ENCODE assay signal across 9 mouse cellular contexts in genomic region chr10:122990606-122991005, GRCm38 (mm10).
DNase-seq lines count a peak whose midpoint lies in the region; ATAC-seq and TF ChIP-seq lines count a peak whose summit lies in the region.
"Had no signal": no experiment of that assay in that cellular context is flagged by ENCODE, and none has a peak within 500 bp of the region (broad histone marks: within the 10 kb centered on the region; RNA-seq: fewer than 3 reads in every experiment).

No protein-coding gene starts in this region.

- no peak overlapping the region for H3K9ac ChIP-seq in forebrain, embryonic 14.5 days (ENCODE audit: low read length)
- no peak overlapping the region for H3K9ac ChIP-seq in lung, embryonic 14.5 days

- no peaks in the 10 kb centered on the region for H3K27me3 ChIP-seq in forebrain, embryonic 14.5 days (replicated peaks; ENCODE audit: control insufficient read depth, insufficient read depth, low read length)
- H3K27me3 ChIP-seq in forebrain, embryonic 10.5 days (ENCODE audit: poor library complexity, severe bottlenecking), result no peaks in the 10 kb centered on the region
- no peaks in the 10 kb centered on the region for H3K27me3 ChIP-seq in lung, embryonic 14.5 days (ENCODE audit: insufficient read depth, low read length)

- no peak for TF ChIP-seq POLR2A in bone marrow, adult 2 months (IDR thresholded peaks at IDR 0.05; ENCODE audit: borderline replicate concordance, control insufficient read depth, low read depth, low read length)

- no peak for DNase-seq in forebrain, embryonic 14.5 days (ENCODE audit: low spot score)
- DNase-seq in forebrain, embryonic 10.5 days (ENCODE audit: extremely low spot score, low spot score), result no peak
- DNase-seq in lung, embryonic 14.5 days, result no peak
- DNase-seq in lung, postnatal 14 days, result no peak
- no peak for DNase-seq in urinary bladder, postnatal 10 days (ENCODE audit: low spot score)
- no peak for DNase-seq in spleen, postnatal 10 days (ENCODE audit: low spot score in 2 of 2)
- DNase-seq: kidney, postnatal 10 days had no signal

- 92% methylated on average over 6 of the region's 6 CpGs for WGBS in forebrain, embryonic 14.5 days
- WGBS in forebrain, embryonic 10.5 days, result 92% methylated on average over 6 of the region's 6 CpGs
- 92% methylated on average over 6 of the region's 6 CpGs for WGBS in lung, embryonic 14.5 days
- WGBS in bone marrow, adult 2 months, result 88% methylated on average over 6 of the region's 6 CpGs
- WGBS in macrophage (ENCODE audit: missing documents), result 89% methylated on average over 6 of the region's 6 CpGs

- H3K9me3 ChIP-seq in forebrain, embryonic 14.5 days (replicated peaks; ENCODE audit: control insufficient read depth, low read length), result no peaks in the 10 kb centered on the region
- H3K9me3 ChIP-seq in forebrain, embryonic 10.5 days, result no peaks in the 10 kb centered on the region
- no peaks in the 10 kb centered on the region for H3K9me3 ChIP-seq in lung, embryonic 14.5 days (ENCODE audit: low read depth, low read length)

- no peak for TF ChIP-seq CTCF in lung, embryonic 14.5 days (IDR thresholded peaks at IDR 0.05; ENCODE audit: low read depth)
- TF ChIP-seq CTCF in bone marrow, adult 2 months (IDR thresholded peaks at IDR 0.05; ENCODE audit: control insufficient read depth, insufficient read depth, low read length), result 0 out of 2 replicates have a peak, but pooled peaks have one; percentile 10

- H3K4me3 ChIP-seq in forebrain, embryonic 14.5 days (ENCODE audit: low read depth, low read length), result no peak overlapping the region
- H3K4me3 ChIP-seq in forebrain, embryonic 10.5 days, result no peak overlapping the region
- H3K4me3 ChIP-seq in lung, embryonic 14.5 days (ENCODE audit: low read depth, low read length), result no peak overlapping the region
- H3K4me3 ChIP-seq in bone marrow, adult 2 months (replicated peaks; ENCODE audit: control insufficient read depth, low read depth, low read length), result no peak overlapping the region
- no peak overlapping the region for H3K4me3 ChIP-seq in macrophage (ENCODE audit: inconsistent target)

- H3K27ac ChIP-seq in forebrain, embryonic 14.5 days (ENCODE audit: low read depth, low read length), result 0 out of 2 replicates have a peak overlapping the region, but pooled peaks have one; percentile 46
- no peak overlapping the region for H3K27ac ChIP-seq in forebrain, embryonic 10.5 days
- peak overlapping the region; percentile 73 for H3K27ac ChIP-seq in lung, embryonic 14.5 days (ENCODE audit: low read depth)
- H3K27ac ChIP-seq in bone marrow, adult 2 months (ENCODE audit: control insufficient read depth, insufficient read depth, low read depth, low read length, poor library complexity), result no peak overlapping the region
- H3K27ac ChIP-seq in macrophage, result peak overlapping the region; percentile 38

- peaks cover 23% of the 10 kb centered on the region for H3K36me3 ChIP-seq in forebrain, embryonic 14.5 days (ENCODE audit: control insufficient read depth, insufficient read depth, low read length)
- peaks cover 33% of the 10 kb centered on the region for H3K36me3 ChIP-seq in forebrain, embryonic 10.5 days (replicated peaks)
- peaks cover 26% of the 10 kb centered on the region for H3K36me3 ChIP-seq in lung, embryonic 14.5 days (ENCODE audit: insufficient read depth)
- peaks cover 20% of the 10 kb centered on the region for H3K36me3 ChIP-seq in macrophage (ENCODE audit: inconsistent target)

- peaks cover 10% of the 10 kb centered on the region for H3K4me1 ChIP-seq in forebrain, embryonic 14.5 days (ENCODE audit: control insufficient read depth, insufficient read depth, low read length)
- H3K4me1 ChIP-seq in forebrain, embryonic 10.5 days, result peaks cover 19% of the 10 kb centered on the region
- H3K4me1 ChIP-seq in lung, embryonic 14.5 days (ENCODE audit: insufficient read depth), result peaks cover 12% of the 10 kb centered on the region
- peaks cover 2% of the 10 kb centered on the region for H3K4me1 ChIP-seq in bone marrow, adult 2 months (ENCODE audit: control insufficient read depth, insufficient read depth, low read length)

- ATAC-seq in forebrain, embryonic 14.5 days, result no peak
- no peak for ATAC-seq in lung, embryonic 14.5 days (ENCODE audit: insufficient read depth)

- H3K79me2 ChIP-seq in macrophage (ENCODE audit: inconsistent target), result no peaks in the 10 kb centered on the region

- H3K4me2 ChIP-seq in forebrain, embryonic 14.5 days (ENCODE audit: low read length), result no peak overlapping the region
- H3K4me2 ChIP-seq in lung, embryonic 14.5 days, result no peak overlapping the region

Comparison
In these comparisons a context has a peak if more than half of its experiments do, and no peak if none do; other contexts are left out.
1. H3K27ac ChIP-seq: peak in forebrain, embryonic 14.5 days (single experiment), lung, embryonic 14.5 days (single experiment) and macrophage (single experiment); none in forebrain, embryonic 10.5 days (single experiment) and bone marrow, adult 2 months (single experiment).